Mouse (Mus musculus) thymus, postnatal 0 days (tissue): ENCODE measurements around the gene Prpf4b. TPM values are rescaled to one million over a fixed set of nuclear protein-coding genes. Genes with fewer than 3 reads are reported as not detected.
"Not testable (repeated sequence)": the region's sequence is repeated elsewhere in the genome, so short reads cannot be mapped to it uniquely, and the experiment has no call there.

Experiments
- DNase-seq: peaks from one replicate; pipeline ENCODE4 v3.0.0-alpha.2; 2015; ENCODE audit warnings: low spot score
- polyA plus RNA-seq: library from polyadenylated mRNA; unstranded; fragments of >200 nt; fragmentation: Nextera tagmentation; extraction: Ambion mirVana; gene quantifications from 2 replicates; pipeline ENCODE4 v1.2.1, GENCODE M21; 2015

Gene Prpf4b
- 102 and 108 TPM in 2 replicates for polyA plus RNA-seq

DNA sequence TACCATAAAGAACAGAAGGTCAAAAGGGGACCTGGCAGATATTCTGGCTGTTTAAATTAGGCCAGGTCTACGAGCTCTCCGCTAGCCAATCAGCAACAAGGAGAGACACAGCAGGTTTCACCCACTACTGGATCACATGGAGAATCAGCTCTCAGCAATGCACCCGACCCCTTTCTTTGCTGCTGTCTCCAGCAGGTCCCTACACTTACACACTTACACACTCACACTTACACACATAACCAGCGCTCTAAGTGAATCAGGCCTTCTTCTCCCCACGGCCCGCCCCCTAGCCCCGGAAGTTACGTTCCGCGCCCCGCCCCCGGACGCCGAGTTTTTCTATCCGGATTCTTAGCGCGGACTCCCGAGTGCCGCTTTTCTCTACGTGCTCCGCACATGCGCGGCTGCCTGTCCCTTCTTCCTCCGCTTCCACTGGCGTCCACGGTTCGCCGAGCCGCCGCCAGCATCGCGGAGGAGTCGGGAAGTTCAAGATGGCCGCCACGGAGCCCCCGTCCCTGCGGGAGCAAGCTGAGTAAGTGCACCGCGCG, at the start of gene Prpf4b:
Gene Prpf4b (plus strand): TSS at position 137 of the 545 bp plus-strand sequence.
- peak; percentile 94 for DNase-seq

DNA sequence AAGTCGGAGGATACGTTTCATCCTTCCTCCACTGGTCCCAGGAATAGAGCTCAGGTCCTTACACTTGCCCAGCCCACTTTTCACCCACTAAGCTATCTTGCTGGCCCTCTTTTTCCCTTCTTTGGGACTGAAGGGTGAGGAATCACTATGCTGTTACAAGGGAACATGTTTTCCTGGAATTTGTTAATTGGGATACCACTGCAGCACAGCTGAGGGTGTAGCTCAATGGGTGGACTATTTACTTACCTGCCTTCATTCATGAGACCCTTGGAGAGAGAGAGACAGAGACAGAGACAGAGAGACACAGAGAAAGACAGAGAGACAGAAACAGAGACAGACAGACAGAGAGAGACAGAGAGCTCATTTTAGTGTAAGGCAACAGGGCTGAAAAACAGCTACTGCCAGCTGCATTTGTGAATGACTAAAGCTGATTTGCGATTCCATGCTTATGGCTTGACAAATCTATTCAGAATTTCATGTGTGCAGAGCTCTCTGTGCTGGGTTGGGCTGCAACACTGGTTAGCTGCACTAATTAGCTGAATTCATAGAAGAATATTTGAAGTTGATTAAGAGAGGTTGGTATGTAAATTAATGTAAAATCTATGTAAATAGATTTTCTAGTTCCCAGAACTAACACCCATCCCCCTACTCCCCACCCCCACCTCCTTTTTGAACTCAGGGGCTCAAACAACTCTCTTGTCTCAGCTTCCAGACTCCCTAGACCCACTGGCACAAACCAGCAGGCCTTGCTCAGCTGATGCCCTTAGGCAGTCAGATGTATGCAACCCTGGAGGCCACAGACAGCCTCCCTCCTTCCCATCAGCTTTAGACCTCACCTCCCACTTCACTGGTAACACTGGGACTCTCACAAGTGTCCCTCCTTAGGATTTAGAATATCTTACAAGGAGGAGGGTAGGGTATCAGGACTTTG, 48.1 kb upstream of the Prpf4b start:
- no peak for DNase-seq

GRCm38 (mm10) chr13:34827988-34828882, 46.9 kb upstream of the Prpf4b start:
- no peak for DNase-seq

- DNase-seq: no peak
Measured at GRCm38 (mm10) chr13:34842851-34843250, 32.3 kb upstream of the Prpf4b start.

DNA sequence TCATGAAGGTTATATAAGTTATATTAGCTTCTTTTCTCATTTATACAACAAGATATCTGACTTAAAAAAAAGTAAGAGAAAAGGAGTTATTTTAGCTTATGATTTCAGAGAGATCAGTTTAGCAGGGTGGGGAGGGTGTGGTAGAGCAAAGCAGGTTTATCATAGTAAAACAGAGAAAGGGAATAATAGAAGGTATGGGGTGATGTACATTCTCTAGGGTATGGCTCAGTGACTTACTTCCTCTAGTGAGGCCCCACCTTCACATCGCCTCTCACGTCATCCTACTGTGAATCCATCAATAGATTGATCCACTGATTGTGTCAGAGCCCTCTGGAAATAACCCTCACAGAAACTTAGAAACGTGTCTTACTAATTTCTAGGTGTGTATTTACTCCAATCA, 24.3 kb upstream of the Prpf4b start:
- no peak for DNase-seq

- DNase-seq: no peak
Measured at GRCm38 (mm10) chr13:34851191-34851784, 23.8 kb upstream of the Prpf4b start.

- no peak for DNase-seq
Measured at GRCm38 (mm10) chr13:34857526-34857925, 17.6 kb upstream of the Prpf4b start.

GRCm38 (mm10) chr13:34859406-34859805, 15.7 kb upstream of the Prpf4b start:
- DNase-seq: no peak

DNA sequence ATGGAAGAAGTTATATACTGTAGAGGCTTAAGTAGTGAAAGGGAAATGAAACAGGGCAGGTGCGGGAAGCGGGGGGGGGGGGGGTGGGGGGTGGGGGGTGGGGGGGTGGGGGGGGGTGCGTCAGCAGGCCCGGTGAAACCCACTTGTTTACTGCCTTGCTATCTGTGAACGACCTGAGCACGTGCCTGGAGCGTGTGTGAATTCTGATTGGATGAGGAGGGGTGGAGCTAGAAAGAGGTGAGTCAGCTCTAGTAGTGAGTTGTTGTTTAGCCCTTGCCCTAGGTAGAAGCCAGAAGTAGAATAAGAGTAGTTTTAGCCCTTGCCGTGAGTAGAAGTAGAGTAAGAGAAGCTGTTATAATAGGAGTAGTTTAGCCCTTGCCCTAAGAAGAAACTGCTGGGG, 13.9 kb upstream of the Prpf4b start:
- peak; percentile 28 for DNase-seq

- peak; percentile 84 for DNase-seq
Measured at GRCm38 (mm10) chr13:34864420-34865169, 10.5 kb upstream of the Prpf4b start.

DNA sequence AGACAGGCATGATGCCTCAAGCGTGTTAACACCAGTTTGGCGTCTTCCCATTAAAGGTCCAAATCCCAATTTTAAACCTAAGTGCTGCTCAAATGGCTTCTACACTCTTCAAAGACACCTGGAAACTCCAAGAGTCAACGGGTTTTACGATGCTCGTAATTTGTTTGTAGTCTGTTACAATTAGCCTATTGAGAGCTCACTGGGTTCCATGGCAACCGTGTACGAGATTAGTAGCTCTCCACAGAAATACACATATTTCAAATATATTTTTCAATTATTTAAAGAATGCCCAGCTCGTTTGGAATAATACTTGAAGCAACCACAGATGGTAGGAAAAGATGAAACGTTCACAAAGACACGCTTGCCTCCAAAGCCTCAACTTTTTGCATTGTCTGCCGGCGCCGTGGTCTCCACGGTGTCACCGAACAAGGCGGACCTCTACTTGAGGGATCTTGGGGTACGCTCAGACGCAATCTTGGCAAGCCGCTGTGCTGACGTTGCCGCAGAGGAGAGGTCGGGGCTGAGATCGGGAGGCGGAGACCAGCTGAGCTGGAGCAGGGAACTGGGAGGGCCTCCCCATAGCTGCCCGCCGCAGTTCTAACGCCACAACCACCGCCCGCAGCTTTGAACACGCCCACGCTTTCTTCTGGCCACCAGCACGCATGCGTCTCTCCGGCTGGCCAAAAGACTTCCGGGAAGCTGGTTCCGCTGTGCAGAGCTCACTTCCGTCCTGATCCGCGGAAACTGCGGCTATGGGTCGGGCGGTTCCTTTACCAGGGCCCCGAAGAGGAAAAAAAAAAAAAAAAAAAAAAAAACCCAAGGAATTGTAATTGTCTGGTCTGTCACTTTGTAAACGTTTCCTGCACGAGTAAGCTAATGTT, 1.1 kb upstream of the Prpf4b start:
- peak; percentile 91 for DNase-seq

- not testable (repeated sequence) for DNase-seq
Measured at GRCm38 (mm10) chr13:34874736-34875135, 366 bp upstream of the Prpf4b start.

DNA sequence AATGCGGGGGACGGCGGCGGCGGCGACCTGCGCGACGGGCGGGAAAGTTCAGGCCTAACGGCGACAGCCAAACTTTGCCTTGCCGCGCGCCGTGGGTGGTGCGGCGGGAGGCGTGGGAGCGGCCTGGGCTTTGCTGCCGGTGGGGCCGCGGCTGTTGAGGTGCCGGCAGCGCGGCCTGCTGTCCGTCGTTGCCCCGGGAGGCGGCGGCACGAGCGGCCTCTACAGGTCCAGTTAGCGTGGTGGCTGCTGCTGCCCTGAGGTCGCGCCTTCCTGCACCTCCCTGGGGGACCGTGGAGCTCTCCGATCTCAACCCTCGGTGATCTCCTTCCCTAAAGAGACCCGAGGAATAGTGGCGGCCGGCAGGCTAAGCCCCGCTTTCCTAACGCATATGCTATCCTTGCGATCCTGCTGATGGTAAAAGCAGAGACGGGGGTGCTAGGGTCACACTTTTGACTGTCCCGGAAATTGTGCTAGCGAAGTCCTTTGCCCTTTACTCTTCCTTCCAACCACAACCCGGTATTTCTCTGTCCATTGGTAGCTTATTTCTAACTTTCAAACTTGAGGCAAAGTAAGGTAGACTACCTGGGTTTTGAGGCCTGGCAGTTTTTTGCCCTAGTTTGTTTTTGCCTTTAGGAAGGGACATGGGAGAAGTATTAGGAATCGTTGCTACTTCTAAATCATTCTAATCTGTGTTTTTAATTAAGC, 791 bp downstream of the Prpf4b start:
- no peak for DNase-seq

DNA sequence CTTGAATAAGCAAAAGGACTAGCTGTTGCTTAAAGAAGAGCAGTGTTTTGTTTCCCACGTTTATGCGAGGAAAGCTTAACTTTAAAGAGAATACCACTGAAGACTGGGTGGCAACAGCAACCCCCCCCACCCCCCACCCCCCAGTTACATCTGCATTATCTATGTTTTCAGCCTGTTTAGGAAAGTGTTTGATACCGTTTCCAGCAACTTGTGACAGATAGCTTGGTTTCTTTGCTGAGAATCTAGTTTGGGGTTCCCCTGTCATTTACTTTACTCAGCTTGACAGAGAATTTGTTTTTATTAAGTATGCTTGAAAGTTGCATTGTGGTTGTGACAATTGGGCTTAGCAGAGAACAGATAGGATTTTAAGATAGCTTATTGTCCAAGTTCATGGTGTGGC, 1.4 kb downstream of the Prpf4b start:
- DNase-seq: no peak

GRCm38 (mm10) chr13:34892871-34893270, 17.8 kb downstream of the Prpf4b start:
- DNase-seq: no peak

- DNase-seq: peak; percentile 61
Measured at GRCm38 (mm10) chr13:34914614-34915013, 39.5 kb downstream of the Prpf4b start.

DNA sequence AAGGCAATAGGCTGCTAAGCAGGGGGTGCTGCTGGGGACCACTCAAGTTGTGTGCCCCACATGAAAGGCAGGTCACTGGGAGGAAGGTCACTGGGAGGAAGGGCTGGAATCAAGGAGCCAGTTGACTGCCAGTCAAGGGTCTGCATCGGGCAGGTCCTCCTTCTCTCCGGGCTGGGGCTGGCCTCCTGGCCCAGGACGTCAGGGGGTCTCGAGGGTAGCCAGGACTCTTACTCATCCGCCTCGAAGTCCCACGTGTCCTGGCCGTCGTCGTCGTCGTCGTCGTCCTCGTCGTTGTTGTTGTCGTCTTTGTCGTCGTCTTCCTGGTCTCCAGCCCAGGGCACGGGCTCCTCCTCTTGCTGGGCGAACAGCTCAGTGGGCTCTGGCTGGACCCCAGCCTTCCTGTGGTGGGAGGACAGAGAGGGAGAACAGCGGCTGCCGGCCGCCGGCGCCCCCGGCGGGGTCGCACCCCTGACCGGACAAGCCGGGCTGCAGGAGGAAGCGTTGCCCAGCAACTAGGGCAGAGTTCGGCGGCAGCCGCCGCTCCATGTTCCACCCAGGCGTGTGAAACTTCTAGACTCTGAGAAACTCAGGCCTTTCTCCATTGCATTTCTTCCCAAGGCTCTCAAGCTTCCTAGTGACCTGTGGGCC, 41.5 kb downstream of the Prpf4b start:
- DNase-seq: no peak

DNA sequence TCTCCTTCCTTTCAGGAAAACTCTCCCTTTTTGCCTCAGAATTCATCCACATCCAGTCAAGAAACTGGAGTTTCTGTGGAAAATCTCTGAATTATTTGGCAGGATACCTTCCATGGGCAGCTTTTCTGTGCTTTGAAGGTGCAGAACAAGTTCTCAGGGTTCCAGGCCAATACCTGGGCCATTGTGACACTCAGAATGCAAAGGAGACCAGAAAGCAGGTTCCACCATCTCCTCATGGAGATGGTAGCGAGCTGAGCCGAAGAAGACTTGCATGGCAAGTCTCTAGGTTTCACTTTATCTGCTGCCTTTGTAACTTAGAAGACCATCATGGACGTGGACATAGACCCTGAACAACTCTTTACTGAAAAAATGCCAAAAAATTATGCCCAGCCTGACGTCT, 49.1 kb downstream of the Prpf4b start, which contains the start of the genes Fam217a and 4933417A18Rik:
Gene Fam217a (minus strand): TSS at position 101 of the 400 bp plus-strand sequence.
Gene 4933417A18Rik (plus strand): TSS at position 200 of the 400 bp plus-strand sequence.
- DNase-seq: no peak
